In genomic region chr10:95226772-95227171, GRCm38 (mm10) we compare ENCODE assay signal across 24 mouse cellular contexts.
DNase-seq lines count a peak whose midpoint lies in the region; ATAC-seq and TF ChIP-seq lines count a peak whose summit lies in the region.
"Had no signal": no experiment of that assay in that cellular context is flagged by ENCODE, and none has a peak within 500 bp of the region (broad histone marks: within the 10 kb centered on the region; RNA-seq: fewer than 3 reads in every experiment).

No protein-coding gene starts in this region.

- H3K27me3 ChIP-seq in midbrain, embryonic 15.5 days (replicated peaks) = no peaks in the 10 kb centered on the region
- no peaks in the 10 kb centered on the region for H3K27me3 ChIP-seq in midbrain, embryonic 16.5 days (ENCODE audit: control insufficient read depth, insufficient read depth, low read depth, low read length)
- H3K27me3 ChIP-seq in MEL (ENCODE audit: control insufficient read depth in 1 of 2, insufficient read depth in 2 of 2, low read length in 2 of 2) = no peaks in the 10 kb centered on the region
- H3K27me3 ChIP-seq: CH12.LX, Patski had no signal

- no peak for TF ChIP-seq CTCF in MEL (IDR thresholded peaks at IDR 0.05 in 2 of 3, conservative IDR thresholded peaks at IDR 0.05 in 1 of 3; ENCODE audit: control insufficient read depth in 1 of 3, insufficient read depth in 1 of 3, low read depth in 2 of 3, low read length in 3 of 3, poor library complexity in 1 of 3, severe bottlenecking in 1 of 3)

- WGBS in midbrain, embryonic 15.5 days = 61% methylated on average over 4 of the region's 4 CpGs
- 67% methylated on average over 4 of the region's 4 CpGs for WGBS in midbrain, embryonic 16.5 days

- no peaks in the 10 kb centered on the region for H3K9me3 ChIP-seq in midbrain, embryonic 15.5 days
- H3K9me3 ChIP-seq in midbrain, embryonic 16.5 days (replicated peaks; ENCODE audit: control insufficient read depth, low read length, poor library complexity, severe bottlenecking) = no peaks in the 10 kb centered on the region
- H3K9me3 ChIP-seq in MEL (replicated peaks; ENCODE audit: insufficient read depth, low read length) = no peaks in the 10 kb centered on the region
- H3K9me3 ChIP-seq: G1E had no signal

- no peak overlapping the region for H3K4me2 ChIP-seq in midbrain, embryonic 15.5 days
- no peak overlapping the region for H3K4me2 ChIP-seq in midbrain, embryonic 16.5 days (ENCODE audit: low read length)

- no peak for TF ChIP-seq POLR2A in MEL (IDR thresholded peaks at IDR 0.05; ENCODE audit: control insufficient read depth in 1 of 2, insufficient read depth in 1 of 2, low read depth in 1 of 2, low read length in 2 of 2, poor library complexity in 1 of 2)

- peak overlapping the region; percentile 42; the same call in 1 of the 2 replicates for H3K27ac ChIP-seq in midbrain, embryonic 15.5 days
- no peak overlapping the region for H3K27ac ChIP-seq in midbrain, embryonic 16.5 days (ENCODE audit: low read length)
- no peak overlapping the region for H3K27ac ChIP-seq in MEL (ENCODE audit: control insufficient read depth, low read depth, low read length)

- no peak for ATAC-seq in midbrain, embryonic 15.5 days (replicated peaks)
- no peak for ATAC-seq in midbrain, embryonic 16.5 days
- ATAC-seq in CD4-positive, CD25-positive, alpha-beta regulatory T cell, adult 4 months = peak; percentile 36
- ATAC-seq: activated CD4-positive, CD25-positive, alpha-beta regulatory T cell, adult 4 months; Patski had no signal

- H3K9ac ChIP-seq in midbrain, embryonic 15.5 days = no peak overlapping the region
- H3K9ac ChIP-seq in midbrain, embryonic 16.5 days (ENCODE audit: low read depth, low read length) = no peak overlapping the region
- no peak overlapping the region for H3K9ac ChIP-seq in MEL (ENCODE audit: control insufficient read depth, low read depth, low read length, poor library complexity, severe bottlenecking)

- DNase-seq in MEL (ENCODE audit: low read depth, low spot score) = peak; percentile 59
- DNase-seq in MEL-GATA-1-ER (ENCODE audit: extremely low read depth, low read depth) = peak; percentile 28
- DNase-seq in spleen, postnatal 4 days (ENCODE audit: low spot score in 2 of 2) = no peak
- no peak for DNase-seq in cerebellum, postnatal 4 days (ENCODE audit: low spot score in 2 of 2)
- no peak for DNase-seq in urinary bladder, postnatal 4 days (ENCODE audit: low spot score in 2 of 2)
- DNase-seq: adrenal gland, adult 2 months; adrenal gland, adult 8-10 months; adrenal gland, postnatal 10 days; adrenal gland, postnatal 14 days; adrenal gland, postnatal 25 days; adrenal gland, postnatal 36 days; B cell, adult 2 months; cerebellum, adult 11 months; cerebellum, adult 11-12 months; cerebellum, adult 18-20 months; cerebellum, adult 2 months; cerebellum, adult 8-10 months had no signal

- no peak; the same call in 1 of the 2 replicates for TF ChIP-seq RAD21 in MEL (IDR thresholded peaks at IDR 0.05; ENCODE audit: low read depth, low read length)

- peak in 1 of 2 experiments; percentile 78; a peak in 2 of 4 replicates for TF ChIP-seq EP300 in MEL (IDR thresholded peaks at IDR 0.05; ENCODE audit: low read depth in 1 of 2, low read length in 2 of 2)

- H3K4me3 ChIP-seq in midbrain, embryonic 15.5 days = no peak overlapping the region
- no peak overlapping the region for H3K4me3 ChIP-seq in midbrain, embryonic 16.5 days (ENCODE audit: low read depth, low read length)
- H3K4me3 ChIP-seq in MEL (ENCODE audit: control insufficient read depth in 1 of 2, insufficient read depth in 1 of 2, low read depth in 2 of 2, low read length in 2 of 2) = no peak overlapping the region

- H3K36me3 ChIP-seq in midbrain, embryonic 15.5 days (replicated peaks) = no peaks in the 10 kb centered on the region
- no peaks in the 10 kb centered on the region for H3K36me3 ChIP-seq in midbrain, embryonic 16.5 days (ENCODE audit: control insufficient read depth, insufficient read depth, low read length)
- H3K36me3 ChIP-seq in MEL (ENCODE audit: control insufficient read depth in 1 of 2, insufficient read depth in 2 of 2, low read length in 2 of 2) = peaks cover 0 to 6% of the 10 kb centered on the region in 2 experiments; a peak in 2 of 4 replicates

- peaks cover 10% of the 10 kb centered on the region; the same call in 1 of the 2 replicates for H3K4me1 ChIP-seq in midbrain, embryonic 15.5 days
- peaks cover 11% of the 10 kb centered on the region for H3K4me1 ChIP-seq in midbrain, embryonic 16.5 days (ENCODE audit: control insufficient read depth, insufficient read depth, low read length)
- H3K4me1 ChIP-seq in MEL (ENCODE audit: control insufficient read depth in 1 of 2, insufficient read depth in 2 of 2, low read length in 2 of 2) = peaks cover 4 to 9% of the 10 kb centered on the region in 2 experiments; a peak in 2 of 4 replicates

- H3K79me2 ChIP-seq in MEL (ENCODE audit: control insufficient read depth, insufficient read depth, low read length, poor library complexity) = no peaks in the 10 kb centered on the region

TF ChIP-seq in MEL, 35 proteins besides CTCF, POLR2A, EP300 and RAD21:
- TF ChIP-seq MYC (IDR thresholded peaks at IDR 0.05; ENCODE audit: low read depth, low read length) = 0 out of 2 replicates have a peak, but pooled peaks have one; percentile 13
- TF ChIP-seq NELFE (IDR thresholded peaks at IDR 0.05; ENCODE audit: low read depth, low read length) = no peak
- no peak for TF ChIP-seq ZMIZ1 (IDR thresholded peaks at IDR 0.05; ENCODE audit: low read depth, low read length)
- no peak for TF ChIP-seq ETS1 (IDR thresholded peaks at IDR 0.05; ENCODE audit: low read depth, low read length)
- TF ChIP-seq TAL1 (IDR thresholded peaks at IDR 0.05; ENCODE audit: low read length) = no peak
- no peak for TF ChIP-seq ZNF384 (IDR thresholded peaks at IDR 0.05; ENCODE audit: low read depth, low read length)
- TF ChIP-seq RCOR1 (IDR thresholded peaks at IDR 0.05; ENCODE audit: low read depth, low read length) = peak; percentile 67; the same call in 1 of the 2 replicates
- TF ChIP-seq CHD2 (IDR thresholded peaks at IDR 0.05; ENCODE audit: low read length) = no peak
- no peak for TF ChIP-seq E2F4 (IDR thresholded peaks at IDR 0.05; ENCODE audit: borderline replicate concordance, low read depth, low read length)
- TF ChIP-seq MYB (IDR thresholded peaks at IDR 0.05; ENCODE audit: low read depth, low read length) = no peak
- TF ChIP-seq JUND (IDR thresholded peaks at IDR 0.05; ENCODE audit: low read depth, low read length) = no peak
- TF ChIP-seq ZC3H11A (IDR thresholded peaks at IDR 0.05; ENCODE audit: low read depth, low read length) = no peak
- TF ChIP-seq POLR2AphosphoS5 (IDR thresholded peaks at IDR 0.05; ENCODE audit: borderline replicate concordance, low read depth, low read length) = no peak
- no peak for TF ChIP-seq TCF12 (IDR thresholded peaks at IDR 0.05; ENCODE audit: low read depth, low read length)

Comparison
In these comparisons a context has a peak if more than half of its experiments do, and no peak if none do; other contexts are left out.
1. DNase-seq: peak in MEL (single experiment) and MEL-GATA-1-ER (single experiment); none in spleen, postnatal 4 days (0 of 2), cerebellum, postnatal 4 days (0 of 2) and urinary bladder, postnatal 4 days (0 of 2).